Mouse (Mus musculus) c-Kit-positive CD71-positive TER-119-negative erythroid progenitor cells, embryonic 14.5 days (primary cell): ENCODE data around the gene Notch4.
"Not testable (repeated sequence)": the region's sequence is repeated elsewhere in the genome, so short reads cannot be mapped to it uniquely, and the experiment has no call there.

Experiments used
- DNase-seq: peaks from one replicate; pipeline ENCODE4 v3.0.0-alpha.2; 2013; ENCODE audit warnings: low read depth

The Notch4 gene

DNA sequence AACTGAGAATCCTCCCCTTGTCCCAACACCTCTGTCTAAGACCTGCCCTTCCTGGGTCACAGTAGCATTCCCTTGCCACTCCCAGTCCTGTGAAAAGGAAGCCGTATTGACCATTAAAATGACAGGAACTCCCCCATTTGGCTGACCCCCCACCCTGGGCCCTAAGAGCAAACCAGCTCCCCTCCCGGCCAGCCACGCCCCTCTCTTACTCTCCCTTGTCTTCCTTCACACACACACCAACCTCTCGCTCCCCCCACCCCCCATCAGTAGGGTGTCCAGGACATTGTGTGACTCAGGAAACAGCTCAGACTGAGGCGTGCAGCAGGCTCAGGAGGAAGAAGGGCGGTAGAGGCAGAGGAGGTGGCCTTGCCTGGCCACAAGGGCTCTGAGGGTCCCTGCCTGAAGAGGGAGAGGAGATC, at the start of gene Notch4:
Gene Notch4 (plus strand): TSS at position 266 of the 419 bp plus-strand sequence.
- no peak for DNase-seq

DNA sequence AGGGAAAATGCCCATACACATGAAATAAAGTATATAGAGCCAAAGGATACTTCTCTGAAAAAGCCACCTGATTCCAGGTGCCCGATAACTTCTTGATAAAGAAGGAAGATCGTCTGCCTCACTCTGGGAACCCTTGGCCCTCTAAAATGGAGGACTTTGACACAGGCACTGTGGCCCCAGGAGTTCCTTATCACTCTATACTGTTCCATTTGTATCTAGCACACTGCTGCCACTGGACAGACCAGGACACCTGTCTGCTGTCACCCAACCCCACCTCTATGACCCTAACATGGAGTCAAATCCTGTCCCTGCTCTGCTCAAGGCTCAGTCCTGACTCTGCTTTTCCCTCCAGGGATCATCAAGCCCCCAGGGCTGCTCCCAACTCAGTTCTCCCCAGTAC, 47.6 kb upstream of the Notch4 start:
- DNase-seq, result no peak

DNA sequence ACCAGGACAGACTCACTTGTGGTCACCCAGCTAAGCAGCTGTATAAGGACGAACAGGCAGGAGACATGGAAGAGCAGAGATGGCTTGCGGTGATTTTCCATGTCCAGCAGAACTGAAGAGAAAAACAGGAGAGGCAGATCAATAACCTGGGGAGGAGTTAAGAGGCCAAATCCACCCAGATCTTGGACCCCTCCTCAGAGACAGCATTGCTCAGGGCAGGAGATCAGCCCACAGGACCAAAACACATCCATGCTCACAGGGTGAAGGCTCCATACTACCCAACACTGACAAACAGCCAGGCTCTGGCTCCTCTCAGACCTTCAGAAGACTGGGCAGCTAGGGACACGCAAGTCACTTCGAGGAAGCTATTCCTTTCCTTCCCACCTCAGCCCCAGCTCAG, 46.8 kb upstream of the Notch4 start, which contains the start of gene Btnl6:
Gene Btnl6 (minus strand): TSS at position 101 of the 400 bp plus-strand sequence.
- DNase-seq, result no peak

DNA sequence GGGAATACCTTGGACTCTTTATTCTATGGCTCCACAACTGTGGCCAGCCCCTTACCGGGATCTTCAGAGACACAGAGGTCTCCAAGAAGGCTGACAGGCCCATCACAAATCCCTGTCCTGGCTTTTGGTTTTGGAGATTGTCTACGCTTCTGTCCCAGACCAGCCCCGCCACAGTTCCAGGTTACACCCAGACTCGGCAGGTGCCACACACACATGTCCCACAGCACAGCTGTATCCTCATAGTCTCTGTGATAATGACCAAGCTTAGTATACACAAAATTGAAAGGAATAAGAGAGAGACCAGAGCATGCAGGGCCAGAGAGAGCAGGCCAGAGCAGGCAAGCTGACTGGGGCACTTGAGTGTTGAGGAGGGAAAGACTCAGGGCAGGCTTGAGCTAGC, 46.3 kb upstream of the Notch4 start:
- no peak for DNase-seq

DNA sequence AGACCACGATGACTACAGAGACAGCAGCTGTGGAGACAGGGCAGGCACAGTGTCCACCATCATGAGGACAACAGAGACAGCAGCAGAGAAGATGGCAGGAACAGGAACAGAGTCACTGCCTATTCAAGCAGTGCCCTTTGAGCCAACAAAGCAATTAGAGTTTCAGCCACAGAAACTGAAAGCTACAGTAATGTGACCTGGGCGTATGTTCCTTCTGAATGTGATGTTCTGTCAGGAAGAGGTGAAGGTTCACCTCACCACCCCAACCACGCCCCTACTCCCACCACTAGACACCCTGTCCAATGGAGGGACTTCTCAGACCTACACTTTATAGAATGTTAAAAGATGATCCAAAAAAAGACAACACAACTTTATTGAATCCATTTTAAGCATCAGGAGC, 45.5 kb upstream of the Notch4 start:
- DNase-seq, result not testable (repeated sequence)

DNA sequence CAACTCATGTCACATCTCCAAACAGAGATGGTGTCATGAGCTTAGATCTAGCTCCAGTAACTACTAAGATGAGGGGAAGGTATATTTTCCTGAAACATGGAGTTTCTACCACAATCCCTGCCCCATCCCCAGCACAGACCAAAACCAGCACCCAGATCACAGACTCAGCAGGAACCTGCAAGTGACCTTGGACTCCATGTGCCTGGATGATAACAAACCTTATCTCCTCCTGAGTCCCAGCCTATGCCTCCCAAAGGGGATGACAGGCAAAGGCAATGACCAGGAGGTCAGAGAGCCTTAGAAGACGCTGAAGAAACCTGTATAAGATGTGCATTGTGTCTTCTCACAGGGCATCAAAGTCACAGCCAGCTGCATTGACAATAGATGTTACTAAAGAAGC, 45.1 kb upstream of the Notch4 start:
- DNase-seq, result no peak

DNA sequence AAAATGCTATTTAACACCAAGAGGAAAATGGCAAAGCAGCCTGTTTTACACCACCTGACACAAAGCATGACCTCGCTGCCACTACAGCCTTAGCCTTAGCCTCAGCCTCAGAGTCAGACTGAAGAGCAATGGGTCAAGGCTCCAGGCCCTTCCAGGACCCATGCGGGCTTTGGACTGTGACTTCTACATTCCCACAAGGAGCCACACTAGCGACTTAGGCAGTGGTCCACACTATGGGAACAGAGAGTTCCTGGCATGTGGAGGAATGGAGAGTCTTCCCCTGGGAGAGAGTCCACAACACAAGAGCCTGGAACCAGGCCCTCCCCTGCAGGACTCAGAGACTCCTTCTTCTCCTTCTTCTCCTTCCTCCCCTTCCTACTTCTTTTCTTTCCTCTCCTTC, 31.4 kb upstream of the Notch4 start:
- no peak for DNase-seq

DNA sequence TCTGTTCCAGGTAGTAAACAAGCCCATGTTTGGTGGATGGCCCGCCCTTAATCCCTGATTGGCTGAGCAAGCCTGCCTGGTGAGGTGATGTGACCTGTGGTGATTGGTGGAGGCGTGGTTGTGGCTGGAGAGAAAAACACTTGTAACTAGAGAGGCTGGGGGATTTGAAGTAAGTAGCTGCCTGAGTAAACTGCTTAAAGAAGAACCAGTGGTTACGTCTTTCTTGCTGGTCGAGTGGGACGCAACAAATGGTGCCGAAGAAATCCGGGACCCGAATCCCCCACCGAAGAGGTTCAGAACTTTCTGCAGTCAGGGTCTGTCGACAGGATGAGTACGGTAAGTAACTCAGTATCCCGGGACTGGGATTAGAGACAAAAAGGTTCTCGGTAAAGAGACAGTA, 20.5 kb upstream of the Notch4 start:
- DNase-seq, result not testable (repeated sequence)

DNA sequence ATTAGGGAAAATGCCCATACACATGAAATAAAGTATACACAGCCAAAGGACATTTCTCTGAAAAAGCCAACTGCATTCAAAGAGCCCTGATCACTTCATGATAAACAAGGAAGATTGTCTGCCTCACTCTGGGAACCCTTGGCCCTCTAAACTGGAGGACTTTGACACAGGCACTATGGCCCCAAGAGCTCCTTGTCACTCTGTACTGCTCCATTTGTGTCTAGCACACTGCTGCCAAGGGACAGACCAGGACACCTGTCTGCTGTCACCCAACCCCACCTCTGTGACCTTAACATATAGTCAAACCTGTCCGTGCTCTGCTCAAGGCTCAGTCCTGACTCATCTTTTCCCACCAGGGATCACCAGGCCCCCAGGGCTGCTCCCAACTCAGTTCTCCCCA, 17.3 kb upstream of the Notch4 start:
- no peak for DNase-seq

DNA sequence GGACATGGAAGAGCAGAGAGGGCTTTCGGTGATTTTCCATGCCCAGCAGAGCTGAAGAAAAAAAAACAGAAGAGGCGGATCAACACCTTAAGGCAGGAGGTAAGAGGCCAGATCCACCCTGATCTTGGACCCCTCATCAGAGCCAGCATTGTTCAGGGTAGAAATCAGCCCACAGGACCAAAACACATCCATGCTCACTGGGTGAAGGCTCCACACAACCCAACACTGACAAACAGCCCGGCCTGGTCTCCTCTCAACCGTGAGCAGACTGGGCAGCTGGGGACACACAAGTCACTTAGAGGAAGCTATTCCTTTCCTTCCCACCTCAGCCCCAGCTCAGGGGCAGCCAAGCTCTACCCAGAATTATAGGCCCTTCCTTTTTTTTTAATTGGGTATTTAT, 16.5 kb upstream of the Notch4 start:
- DNase-seq, result no peak

DNA sequence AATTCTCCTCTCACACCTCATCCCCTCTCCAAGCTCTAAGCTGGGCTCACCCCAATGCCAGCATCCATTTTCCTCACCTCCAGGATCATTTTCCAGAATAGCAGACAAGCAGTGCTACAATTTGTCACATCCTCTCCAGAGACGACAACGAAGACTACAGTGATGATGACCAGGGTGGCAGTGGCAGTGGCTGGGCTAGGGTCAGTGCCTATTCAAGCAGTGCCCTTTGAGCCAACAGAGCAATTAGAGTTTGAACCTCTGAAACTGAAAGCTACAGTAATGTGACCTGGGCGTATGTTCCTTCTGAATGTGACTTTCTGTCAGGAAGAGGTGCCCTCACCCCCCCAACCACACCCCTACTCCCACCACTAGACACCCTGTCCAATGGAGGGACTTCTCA, 14.9 kb upstream of the Notch4 start:
- DNase-seq, result no peak

DNA sequence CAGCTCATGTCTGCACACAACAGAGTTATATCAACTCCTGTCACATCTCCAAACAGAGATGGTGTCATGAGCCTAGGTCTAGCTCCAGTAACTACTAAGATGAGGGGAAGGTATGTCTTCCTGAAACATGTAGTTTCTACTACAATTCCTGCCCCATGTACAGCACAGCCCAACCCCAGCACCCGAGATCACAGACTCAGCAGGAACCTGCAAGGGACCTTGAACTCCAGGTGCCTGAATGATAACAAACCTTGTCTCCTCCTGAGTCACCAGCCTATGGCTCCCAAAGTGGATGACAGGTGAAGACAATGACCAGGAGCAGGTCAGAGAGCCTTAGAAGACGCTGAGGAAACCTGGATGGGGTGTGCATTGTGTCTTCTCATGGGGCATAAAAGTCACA, 14.2 kb upstream of the Notch4 start:
- no peak for DNase-seq

DNA sequence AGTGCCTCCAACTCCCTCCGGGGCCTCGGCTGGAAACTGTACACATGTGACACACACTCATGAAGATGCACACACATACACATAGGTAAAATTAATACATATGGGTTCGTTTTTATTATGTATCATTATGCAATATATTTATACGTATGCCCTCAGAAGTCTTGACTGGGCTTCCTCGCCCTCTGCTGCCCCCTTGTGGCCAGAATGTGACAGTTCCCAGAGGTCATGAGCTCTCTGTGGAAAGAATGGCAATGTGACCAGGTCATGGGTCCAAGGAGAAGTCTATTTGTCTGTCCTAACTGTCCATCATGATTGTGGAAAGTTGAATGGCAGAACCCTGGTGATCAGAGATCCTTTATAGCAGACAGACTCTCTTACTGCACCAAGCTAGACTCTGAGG, 8.6 kb upstream of the Notch4 start:
- DNase-seq, result peak; percentile 57

DNA sequence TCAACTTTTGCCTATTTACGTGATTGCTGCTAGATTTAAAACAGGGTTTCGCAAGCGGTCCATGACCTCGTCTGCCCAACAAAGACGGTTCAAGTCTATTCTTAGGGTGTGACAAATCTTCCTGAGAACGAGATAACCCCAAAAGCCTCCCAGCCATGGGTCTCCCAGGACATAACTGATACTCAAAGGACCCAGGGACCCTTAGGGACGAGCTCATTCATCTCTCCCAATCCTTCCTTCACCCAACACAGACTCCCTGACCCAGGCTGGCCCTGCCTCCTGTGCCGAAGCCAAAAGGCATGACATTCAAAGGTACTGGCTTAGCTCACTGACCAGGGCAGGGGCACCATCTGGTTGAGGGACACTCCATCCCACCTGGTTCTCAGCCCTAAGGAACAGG, 7.7 kb upstream of the Notch4 start:
- DNase-seq, result no peak

DNA sequence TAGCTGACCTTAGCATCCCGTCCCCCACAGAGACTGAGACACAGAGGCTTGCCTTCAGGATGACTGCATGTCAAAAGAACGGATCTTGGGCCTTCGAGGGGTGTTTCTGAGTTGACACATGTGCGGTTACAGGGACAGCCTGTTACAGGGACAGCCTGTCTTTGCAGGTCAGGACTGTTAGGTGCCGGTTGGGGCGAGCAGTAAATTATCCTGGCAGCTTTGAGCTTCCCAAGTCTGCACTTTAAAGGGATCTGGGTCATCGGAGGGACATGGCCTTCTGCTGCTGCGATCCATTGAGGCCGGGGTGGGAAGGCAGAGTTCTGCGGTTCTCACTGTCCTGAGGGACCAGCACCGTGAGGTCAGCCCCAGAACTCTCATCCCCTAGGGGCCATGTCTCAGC, 6.7 kb upstream of the Notch4 start:
- no peak for DNase-seq

DNA sequence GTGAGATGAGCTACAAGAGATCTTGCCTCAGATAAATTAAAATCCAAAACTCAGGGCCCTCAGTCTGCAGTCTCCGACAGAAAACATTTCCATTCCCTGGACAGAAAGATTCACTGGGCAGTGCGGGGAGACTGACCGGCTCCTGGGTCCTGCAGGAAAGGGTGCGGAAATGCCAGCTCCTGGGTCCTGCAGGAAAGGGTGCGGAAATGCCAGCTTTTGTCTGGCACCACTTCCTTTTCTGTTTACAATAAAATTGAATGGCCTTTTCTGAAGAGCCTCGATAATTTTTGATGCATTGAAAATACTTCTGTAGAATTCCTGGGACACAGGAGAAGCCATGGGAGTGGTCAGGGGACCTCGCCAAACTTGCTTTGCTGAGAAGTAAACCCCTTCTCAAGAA, 5.0 kb upstream of the Notch4 start:
- DNase-seq, result no peak

DNA sequence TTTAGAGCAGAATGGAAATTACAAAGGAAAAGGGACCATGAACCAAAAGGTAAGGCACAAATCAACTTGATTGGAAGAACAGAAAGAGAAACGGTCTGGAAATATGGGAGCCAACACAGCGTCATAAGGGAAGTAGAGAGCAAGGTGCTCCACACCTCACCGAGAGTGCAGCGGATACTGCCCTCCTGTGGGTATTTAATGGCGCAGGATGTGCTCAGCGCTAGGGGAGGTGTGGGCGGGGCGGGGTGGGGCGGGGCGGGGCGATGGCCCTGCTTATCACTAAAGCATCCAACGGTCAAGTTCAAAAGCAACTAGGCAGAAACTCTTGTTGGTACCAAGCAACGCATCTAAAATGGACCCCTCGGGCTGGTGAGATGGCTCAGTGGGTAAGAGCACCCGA, 4.2 kb upstream of the Notch4 start:
- DNase-seq, result peak; percentile 27

DNA sequence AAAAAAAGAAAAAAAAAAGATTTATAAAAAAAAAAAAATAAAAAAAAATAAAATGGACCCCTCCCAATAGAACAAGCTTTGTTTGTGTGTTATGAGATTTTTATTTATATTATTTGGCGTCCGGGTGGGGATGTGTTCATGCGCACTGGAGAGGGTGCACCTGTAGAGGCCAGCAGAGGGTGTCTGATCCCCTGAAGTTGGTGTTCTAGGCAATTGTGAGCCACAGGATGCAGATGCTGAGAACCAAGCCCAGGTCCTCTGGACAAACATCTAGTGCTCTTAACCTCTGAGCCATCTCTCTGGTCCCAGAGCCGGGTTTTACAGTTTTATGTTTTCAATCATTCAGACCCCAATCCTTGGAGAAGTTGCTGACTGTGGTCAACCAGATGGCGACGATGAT, 3.6 kb upstream of the Notch4 start:
- no peak for DNase-seq

DNA sequence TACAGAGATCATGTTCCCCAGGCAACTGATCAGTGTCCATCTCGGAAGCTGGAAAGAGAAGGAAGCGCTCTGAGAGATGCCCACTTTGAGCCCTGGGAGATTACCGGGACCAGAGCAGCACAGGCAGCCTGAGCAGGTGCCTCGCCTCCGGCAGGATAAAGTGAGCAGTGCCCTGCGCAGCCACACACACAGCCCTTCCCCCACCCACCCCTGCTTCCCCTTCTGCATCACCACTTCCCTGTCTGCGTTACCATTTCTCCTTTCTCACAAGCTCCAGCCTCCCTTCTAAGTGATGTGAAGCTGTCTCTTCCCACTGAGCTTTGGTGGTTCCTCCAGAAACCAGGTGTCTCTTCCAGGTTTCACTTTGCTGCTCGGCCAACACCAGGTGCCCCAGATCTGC, 2.9 kb upstream of the Notch4 start:
- no peak for DNase-seq

DNA sequence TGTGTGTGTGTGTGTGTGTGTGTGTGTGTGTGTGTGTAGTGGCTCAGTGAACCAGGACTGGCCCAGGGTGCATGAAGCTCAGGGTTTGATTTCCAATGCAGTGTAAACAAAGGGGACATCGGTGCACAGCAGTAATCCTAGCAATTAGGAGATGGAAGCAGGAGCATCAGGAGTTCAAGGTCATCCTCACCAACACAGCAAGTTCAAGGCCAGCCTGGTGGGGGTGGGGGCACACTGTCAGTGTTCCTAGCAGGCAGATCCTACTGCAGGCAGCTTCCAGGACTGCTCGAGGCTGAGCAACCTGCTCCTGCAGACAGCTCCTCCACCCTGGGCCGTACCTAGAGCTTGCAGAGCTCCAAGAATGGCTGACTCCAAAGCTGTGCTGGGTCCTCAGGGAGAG, 1.5 kb upstream of the Notch4 start:
- no peak for DNase-seq

DNA sequence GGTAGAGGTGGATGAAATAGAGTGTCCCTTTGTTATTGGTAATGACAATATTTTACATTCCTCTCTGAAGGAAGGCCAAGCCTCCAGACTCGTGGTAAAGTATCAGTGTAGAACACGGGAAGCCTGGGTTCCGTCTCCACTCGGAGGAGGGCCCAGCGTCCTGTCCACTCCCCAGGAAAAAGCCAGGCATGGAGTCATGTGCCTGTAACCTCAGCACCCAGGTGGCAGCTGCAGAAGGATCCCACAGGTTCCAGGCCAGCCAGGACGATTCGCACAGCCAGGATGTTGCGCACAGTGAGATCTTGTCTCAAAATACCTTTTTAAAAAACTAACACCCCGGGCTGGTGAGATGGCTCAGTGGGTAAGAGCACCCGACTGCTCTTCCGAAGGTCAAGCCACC, 714 bp upstream of the Notch4 start:
- no peak for DNase-seq

DNA sequence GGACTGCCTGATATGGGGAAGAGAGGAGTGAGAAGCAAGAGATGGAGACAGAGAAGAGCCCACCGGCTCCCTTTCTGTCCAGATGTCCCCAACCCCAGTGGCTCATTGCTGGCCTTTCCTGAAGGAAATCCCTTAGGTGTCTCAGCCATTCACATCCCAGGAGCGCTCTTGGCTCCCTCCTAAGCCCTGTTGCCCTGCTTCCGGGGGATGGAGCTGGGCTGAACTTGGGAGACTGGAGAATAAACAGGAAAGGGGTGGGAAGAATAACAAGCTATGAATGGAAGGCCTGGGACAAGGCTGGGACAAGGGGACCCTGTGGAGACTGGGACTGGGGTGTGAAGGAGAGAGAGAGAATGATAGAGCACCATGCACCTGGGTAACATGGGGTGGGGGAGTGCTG, 728 bp downstream of the Notch4 start:
- no peak for DNase-seq

DNA sequence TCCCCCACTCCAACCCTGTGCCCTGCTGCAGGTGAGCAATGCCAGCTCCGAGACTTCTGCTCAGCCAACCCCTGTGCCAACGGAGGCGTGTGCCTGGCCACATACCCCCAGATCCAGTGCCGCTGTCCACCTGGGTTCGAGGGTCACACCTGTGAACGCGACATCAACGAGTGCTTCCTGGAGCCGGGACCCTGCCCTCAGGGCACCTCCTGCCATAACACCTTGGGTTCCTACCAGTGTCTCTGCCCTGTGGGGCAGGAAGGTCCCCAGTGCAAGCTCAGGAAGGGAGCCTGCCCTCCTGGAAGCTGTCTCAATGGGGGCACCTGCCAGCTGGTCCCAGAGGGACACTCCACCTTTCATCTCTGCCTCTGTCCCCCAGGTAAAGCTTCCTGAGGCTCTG, 3.2 kb downstream of the Notch4 start:
- DNase-seq, result no peak

DNA sequence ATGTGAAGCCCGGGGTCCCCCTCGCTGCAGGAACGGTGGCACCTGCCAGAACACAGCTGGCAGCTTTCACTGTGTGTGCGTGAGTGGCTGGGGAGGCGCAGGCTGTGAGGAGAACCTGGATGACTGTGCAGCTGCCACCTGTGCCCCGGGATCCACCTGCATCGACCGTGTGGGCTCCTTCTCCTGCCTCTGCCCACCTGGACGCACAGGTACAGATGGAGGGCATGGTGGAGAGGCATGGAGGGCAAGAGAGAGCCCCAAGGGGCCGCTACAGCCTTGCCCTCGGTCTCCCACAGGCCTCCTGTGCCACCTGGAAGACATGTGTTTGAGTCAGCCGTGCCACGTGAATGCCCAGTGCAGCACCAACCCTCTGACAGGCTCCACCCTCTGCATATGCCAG, 4.4 kb downstream of the Notch4 start:
- DNase-seq, result no peak

DNA sequence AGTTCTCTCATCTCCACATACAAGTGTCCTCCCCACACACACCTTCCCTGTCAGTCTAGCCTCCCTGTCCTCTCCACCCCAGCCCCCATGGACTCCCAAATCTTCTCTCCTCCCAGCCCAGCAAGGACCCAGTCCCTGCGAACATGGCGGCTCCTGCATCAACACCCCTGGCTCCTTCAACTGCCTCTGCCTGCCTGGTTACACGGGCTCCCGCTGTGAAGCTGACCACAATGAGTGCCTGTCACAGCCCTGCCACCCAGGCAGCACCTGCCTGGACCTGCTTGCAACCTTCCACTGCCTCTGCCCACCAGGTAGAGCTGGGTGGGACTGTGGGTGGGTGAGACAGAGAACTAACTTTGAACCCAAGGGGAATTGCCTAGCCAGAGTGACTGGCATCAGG, 5.9 kb downstream of the Notch4 start:
- DNase-seq, result no peak
